Mouse (Mus musculus): ENCODE results near the gene Olfr686.

- TF ChIP-seq CTCF (IDR thresholded peaks at IDR 0.05; ENCODE audit: extremely low read depth, insufficient read length, insufficient replicate concordance, low read depth, low read length) (no peak), POLR2A (IDR thresholded peaks at IDR 0.05; ENCODE audit: low read depth, low read length) (no peak)
Observed at GRCm38 (mm10) chr7:105207385-105207784, at the start of gene Olfr686.
